Mouse (Mus musculus) adipocyte (in vitro differentiated cells): ENCODE data around the gene Memo1.

Experiments used
- DNase-seq: peaks from one replicate; pipeline ENCODE4 v3.0.0-alpha.2; 2016; ENCODE audit warnings: low spot score

The Memo1 gene

GRCm38 (mm10) chr17:74294426-74295025 lies 795 bp downstream of the Memo1 start:
- DNase-seq: peak; percentile 86

- peak; percentile 54 for DNase-seq
These were observed 1.5 kb downstream of the Memo1 start for GRCm38 (mm10) chr17:74293687-74294425.

- no peak for DNase-seq
These were observed 3.5 kb downstream of the Memo1 start for GRCm38 (mm10) chr17:74291640-74292361.

GRCm38 (mm10) chr17:74290869-74291268 lies 4.5 kb downstream of the Memo1 start:
- no peak for DNase-seq

- DNase-seq: no peak
These were observed 5.1 kb downstream of the Memo1 start for GRCm38 (mm10) chr17:74290198-74290597.

GRCm38 (mm10) chr17:74288626-74289025 lies 6.7 kb downstream of the Memo1 start:
- DNase-seq: no peak

- DNase-seq: no peak
These were observed 9.1 kb downstream of the Memo1 start for GRCm38 (mm10) chr17:74286140-74286730.

- no peak for DNase-seq
These were observed 9.6 kb downstream of the Memo1 start for GRCm38 (mm10) chr17:74285730-74286129.

- DNase-seq: peak; percentile 85
These were observed 10.8 kb downstream of the Memo1 start for GRCm38 (mm10) chr17:74284397-74285115.

- no peak for DNase-seq
These were observed 13.3 kb downstream of the Memo1 start for GRCm38 (mm10) chr17:74282024-74282423.

GRCm38 (mm10) chr17:74278966-74279869 lies 16.1 kb downstream of the Memo1 start:
- DNase-seq: no peak

GRCm38 (mm10) chr17:74274471-74274870 lies 20.9 kb downstream of the Memo1 start:
- DNase-seq: no peak

GRCm38 (mm10) chr17:74272683-74273205 lies 22.6 kb downstream of the Memo1 start:
- no peak for DNase-seq

GRCm38 (mm10) chr17:74271541-74272268 lies 23.6 kb downstream of the Memo1 start:
- no peak for DNase-seq

GRCm38 (mm10) chr17:74270205-74270604 lies 25.1 kb downstream of the Memo1 start:
- DNase-seq: no peak

GRCm38 (mm10) chr17:74267415-74268180 lies 27.7 kb downstream of the Memo1 start:
- no peak for DNase-seq

- no peak for DNase-seq
These were observed 29.7 kb downstream of the Memo1 start for GRCm38 (mm10) chr17:74265636-74266035.

GRCm38 (mm10) chr17:74265156-74265505 lies 30.2 kb downstream of the Memo1 start:
- no peak for DNase-seq
